In the genomic region with DNA sequence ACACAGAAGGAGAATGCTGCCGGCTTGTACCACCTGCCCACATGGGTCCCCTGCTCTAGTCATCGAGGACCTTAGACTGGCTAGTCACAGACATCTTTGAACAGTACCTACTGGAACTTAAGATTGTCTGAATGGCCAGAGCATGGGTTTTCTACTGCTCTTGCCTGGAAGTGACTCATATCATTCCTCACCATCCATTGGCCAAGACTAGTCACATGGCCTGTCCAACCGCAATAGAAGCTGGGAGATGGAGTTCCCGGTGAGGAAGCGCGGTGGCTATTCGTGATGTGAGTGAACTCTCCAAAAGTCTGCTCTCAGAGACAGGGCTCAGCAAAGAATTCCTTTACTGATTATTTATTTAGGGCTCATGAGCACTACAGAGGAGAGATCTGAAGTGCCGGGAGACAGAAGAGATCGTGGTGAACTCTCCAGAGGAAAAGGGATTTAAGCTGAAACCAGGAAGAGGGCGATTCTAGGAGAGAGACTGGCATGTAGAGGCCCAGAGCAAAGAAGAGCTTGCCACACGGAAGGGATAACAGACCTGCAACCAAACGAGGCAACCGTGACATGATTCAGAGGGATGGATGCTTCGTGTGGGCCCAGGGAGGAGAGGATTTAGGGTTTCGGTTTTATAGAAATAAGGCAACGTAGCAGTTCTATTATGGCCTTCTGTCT, we compare ENCODE assay signal across 8 mouse cellular contexts. TPM values are rescaled to one million over a fixed set of nuclear protein-coding genes. Genes with fewer than 3 reads are reported as not detected.
DNase-seq lines count a peak whose midpoint lies in the region; ATAC-seq and TF ChIP-seq lines count a peak whose summit lies in the region.

No protein-coding gene starts in this region.

- peak; percentile 75 for TF ChIP-seq POLR2A in heart, adult 2 months (IDR thresholded peaks at IDR 0.05; ENCODE audit: insufficient read depth, low read depth, low read length)
- no peak for TF ChIP-seq POLR2A in kidney, adult 2 months (IDR thresholded peaks at IDR 0.05; ENCODE audit: low read depth, low read length)

- no peak for TF ChIP-seq EP300 in heart, adult 2 months (IDR thresholded peaks at IDR 0.05; ENCODE audit: insufficient read depth, low read depth, low read length)

- H3K4me1 ChIP-seq in embryonic facial prominence, embryonic 14.5 days (ENCODE audit: control insufficient read depth, insufficient read depth, low read length), result peaks cover 11% of the 10 kb centered on the region; the same call in 1 of the 2 replicates
- H3K4me1 ChIP-seq in heart, adult 2 months (ENCODE audit: control insufficient read depth, insufficient read depth, low read length), result peaks cover 5% of the 10 kb centered on the region
- H3K4me1 ChIP-seq in kidney, adult 2 months (ENCODE audit: control insufficient read depth, insufficient read depth, low read length), result no peaks in the 10 kb centered on the region
- H3K4me1 ChIP-seq in limb, embryonic 11.5 days (ENCODE audit: control insufficient read depth, insufficient read depth, low read length), result peaks cover 5% of the 10 kb centered on the region
- H3K4me1 ChIP-seq in midbrain, embryonic 13.5 days (replicated peaks), result peaks cover 21% of the 10 kb centered on the region

- no peaks in the 10 kb centered on the region for H3K36me3 ChIP-seq in embryonic facial prominence, embryonic 14.5 days (ENCODE audit: control insufficient read depth, insufficient read depth, low read length)
- no peaks in the 10 kb centered on the region for H3K36me3 ChIP-seq in heart, adult 2 months (ENCODE audit: control insufficient read depth, insufficient read depth, low read length)
- no peaks in the 10 kb centered on the region for H3K36me3 ChIP-seq in kidney, adult 2 months (ENCODE audit: control insufficient read depth, insufficient read depth, low read length)
- no peaks in the 10 kb centered on the region for H3K36me3 ChIP-seq in limb, embryonic 11.5 days (ENCODE audit: control insufficient read depth, insufficient read depth, low read length)
- no peaks in the 10 kb centered on the region for H3K36me3 ChIP-seq in midbrain, embryonic 13.5 days

- H3K4me3 ChIP-seq in embryonic facial prominence, embryonic 14.5 days (ENCODE audit: low read depth, low read length), result peak overlapping the region; percentile 42
- peak overlapping the region; percentile 52 for H3K4me3 ChIP-seq in heart, adult 2 months
- H3K4me3 ChIP-seq in kidney, adult 2 months (ENCODE audit: insufficient read depth, low read depth, low read length), result peak overlapping the region; percentile 54
- peak overlapping the region; percentile 47 for H3K4me3 ChIP-seq in limb, embryonic 11.5 days (ENCODE audit: low read depth, low read length)
- H3K4me3 ChIP-seq in midbrain, embryonic 13.5 days (replicated peaks), result peak overlapping the region; percentile 48

- peak; percentile 50 for TF ChIP-seq CTCF in heart, adult 2 months (IDR thresholded peaks at IDR 0.05)
- TF ChIP-seq CTCF in kidney, adult 2 months (conservative IDR thresholded peaks at IDR 0.05; ENCODE audit: insufficient read depth, insufficient read length, low read depth, low read length), result no peak

- peak; percentile 71 to 75 for DNase-seq in B cell, adult 2 months
- peak; percentile 83 to 86 for DNase-seq in adrenal gland, postnatal 36 days
- DNase-seq in embryonic facial prominence, embryonic 14.5 days (ENCODE audit: low spot score), result peak; percentile 96
- DNase-seq in heart, adult 2 months, result peak; percentile 74 to 86
- DNase-seq in kidney, adult 2 months, result peak; percentile 94
- peak; percentile 81 for DNase-seq in limb, embryonic 11.5 days (ENCODE audit: low spot score)
- DNase-seq in spleen, adult 18-20 months, result peak; percentile 43 to 58

- peak overlapping the region; percentile 68 for H3K9ac ChIP-seq in embryonic facial prominence, embryonic 14.5 days (ENCODE audit: low read depth, low read length)
- H3K9ac ChIP-seq in heart, adult 2 months (ENCODE audit: low read depth, low read length), result peak overlapping the region; percentile 58
- H3K9ac ChIP-seq in limb, embryonic 11.5 days (ENCODE audit: low read length), result peak overlapping the region; percentile 77
- peak overlapping the region; percentile 68 for H3K9ac ChIP-seq in midbrain, embryonic 13.5 days (replicated peaks)

- H3K4me2 ChIP-seq in embryonic facial prominence, embryonic 14.5 days (ENCODE audit: low read depth, low read length), result peak overlapping the region; percentile 64
- H3K4me2 ChIP-seq in limb, embryonic 11.5 days (ENCODE audit: low read depth, severe bottlenecking), result peak overlapping the region; percentile 76
- peak overlapping the region; percentile 67 for H3K4me2 ChIP-seq in midbrain, embryonic 13.5 days (replicated peaks)

- H3K9me3 ChIP-seq in embryonic facial prominence, embryonic 14.5 days (ENCODE audit: control insufficient read depth, low read length), result no peaks in the 10 kb centered on the region
- H3K9me3 ChIP-seq in limb, embryonic 11.5 days (ENCODE audit: control insufficient read depth, low read length), result no peaks in the 10 kb centered on the region
- no peaks in the 10 kb centered on the region for H3K9me3 ChIP-seq in midbrain, embryonic 13.5 days

- 13% methylated on average over 16 of the region's 16 CpGs for WGBS in embryonic facial prominence, embryonic 14.5 days
- WGBS in heart, adult 2 months, result 13% methylated on average over 16 of the region's 16 CpGs
- 12% methylated on average over 16 of the region's 16 CpGs for WGBS in kidney, adult 2 months
- 18% methylated on average over 16 of the region's 16 CpGs for WGBS in limb, embryonic 11.5 days
- 13% methylated on average over 16 of the region's 16 CpGs for WGBS in midbrain, embryonic 13.5 days

- intact Hi-C loops in heart, adult 2 months (cut with DNase I), result loop anchor here (10.0 kb wide), 1 partner anchor 373 kb away; the partner anchor contains the start of genes S100pbp and Yars

- no peaks in the 10 kb centered on the region for H3K27me3 ChIP-seq in embryonic facial prominence, embryonic 14.5 days (replicated peaks; ENCODE audit: control insufficient read depth, insufficient read depth, low read length)
- no peaks in the 10 kb centered on the region for H3K27me3 ChIP-seq in heart, adult 2 months (ENCODE audit: control insufficient read depth, insufficient read depth, low read length)
- H3K27me3 ChIP-seq in kidney, adult 2 months (replicated peaks; ENCODE audit: control insufficient read depth, insufficient read depth, low read length), result no peaks in the 10 kb centered on the region
- no peaks in the 10 kb centered on the region for H3K27me3 ChIP-seq in limb, embryonic 11.5 days (ENCODE audit: control insufficient read depth, insufficient read depth, low read length)
- H3K27me3 ChIP-seq in midbrain, embryonic 13.5 days, result no peaks in the 10 kb centered on the region

- no peak overlapping the region; the same call in 1 of the 2 replicates for H3K27ac ChIP-seq in embryonic facial prominence, embryonic 14.5 days (replicated peaks; ENCODE audit: low read depth, low read length)
- peak overlapping the region; percentile 68 for H3K27ac ChIP-seq in heart, adult 2 months
- no peak overlapping the region for H3K27ac ChIP-seq in kidney, adult 2 months (ENCODE audit: insufficient read depth, low read depth, low read length)
- no peak overlapping the region for H3K27ac ChIP-seq in limb, embryonic 11.5 days (replicated peaks; ENCODE audit: low read depth, low read length)
- peak overlapping the region; percentile 46 for H3K27ac ChIP-seq in midbrain, embryonic 13.5 days

- peak; percentile 94 for ATAC-seq in embryonic facial prominence, embryonic 14.5 days (ENCODE audit: low read depth)
- peak; percentile 83 for ATAC-seq in limb, embryonic 11.5 days (ENCODE audit: insufficient number of reproducible peaks, low FRiP score, low TSS enrichment, low read depth)
- ATAC-seq in midbrain, embryonic 13.5 days, result peak; percentile 92

- H3K79me2 ChIP-seq in heart, adult 2 months (replicated peaks; ENCODE audit: control insufficient read depth, insufficient read depth, low read length), result no peaks in the 10 kb centered on the region

RNA-seq across cellular contexts. Expression of gene Zfp362, which starts 5.7 kb away (rescaled TPM):
- 10 to 100 TPM; 26.8 TPM for total RNA-seq in adrenal gland, postnatal 36 days (2021)
- 28.6 and 34.0 TPM in 2 replicates for polyA plus RNA-seq in embryonic facial prominence, embryonic 14.5 days (2014; fragmentation: Nextera tagmentation; extraction: Ambion mirVana)
- 10 to 100 TPM; 11.9 to 12.8 TPM for total RNA-seq in heart, adult 2 months (2021)
- polyA plus RNA-seq in heart, adult 2 months (2012; rRNA removed), result 13.2 and 18.8 TPM in 2 replicates
- polyA plus RNA-seq in kidney, adult 2 months (2012; rRNA removed), result 29.5 and 29.7 TPM in 2 replicates
- 44.7 TPM in 2 replicates for polyA plus RNA-seq in limb, embryonic 11.5 days (2014; fragmentation: Nextera tagmentation; extraction: Ambion mirVana)
- 38.8 and 44.0 TPM in 2 replicates for polyA plus RNA-seq in midbrain, embryonic 13.5 days (2015; fragmentation: Nextera tagmentation; extraction: Ambion mirVana)

RNA-seq across cellular contexts. Expression of gene A3galt2, which starts 56.4 kb away (rescaled TPM):
- under 1 TPM; 0.16 to 0.30 TPM for total RNA-seq in adrenal gland, postnatal 36 days (2021)
- 0.13 TPM in 2 replicates for polyA plus RNA-seq in embryonic facial prominence, embryonic 14.5 days (2014; fragmentation: Nextera tagmentation; extraction: Ambion mirVana)
- under 1 TPM; 0.08 to 0.16 TPM for total RNA-seq in heart, adult 2 months (2021)
- polyA plus RNA-seq in heart, adult 2 months (2012; rRNA removed), result 0.15 and 0.37 TPM in 2 replicates
- 0.16 and 0.39 TPM in 2 replicates for polyA plus RNA-seq in kidney, adult 2 months (2012; rRNA removed)
- polyA plus RNA-seq in limb, embryonic 11.5 days (2014; fragmentation: Nextera tagmentation; extraction: Ambion mirVana), result 0.06 and 0.28 TPM in 2 replicates
- polyA plus RNA-seq in midbrain, embryonic 13.5 days (2015; fragmentation: Nextera tagmentation; extraction: Ambion mirVana), result 0.23 and 0.58 TPM in 2 replicates

Comparison
In these comparisons a context has a peak if more than half of its experiments do, and no peak if none do; other contexts are left out.
1. H3K27ac ChIP-seq: peak in heart, adult 2 months (single experiment) and midbrain, embryonic 13.5 days (single experiment); none in embryonic facial prominence, embryonic 14.5 days (single experiment), kidney, adult 2 months (single experiment) and limb, embryonic 11.5 days (single experiment).
2. Peak in every context shown above with its lines, with median percentiles within 50 percentile points of each other: DNase-seq, ATAC-seq, H3K4me2 ChIP-seq, H3K4me3 ChIP-seq and H3K9ac ChIP-seq.